Mouse (Mus musculus) neural tube, embryonic 14.5 days (tissue): ENCODE results near the gene Eps15l1. TPM values are rescaled to one million over a fixed set of nuclear protein-coding genes. Genes with fewer than 3 reads are reported as not detected.

ENCODE experiments used
- ATAC-seq: fragments of 200-750 bp; cut with Nextera tagmentation; 2 replicates; pipeline ENCODE4 v1.8.0; 2017; ENCODE audit warnings: low read depth, mild to moderate bottlenecking, moderate TSS enrichment, moderate library complexity
- H3K27ac ChIP-seq: fragments of 300-500 bp; sonication (generic); 2 replicates; pipeline ENCODE4 v1.5.1; 2014; ENCODE audit warnings: low read depth, mild to moderate bottlenecking, control low read depth, low read length, moderate library complexity, mixed read lengths
- H3K27me3 ChIP-seq: fragments of 300-500 bp; sonication (generic); 2 replicates; pipeline ENCODE4 v1.6.1; 2014; ENCODE audit warnings: low read length; ENCODE audit not compliant: control insufficient read depth, insufficient read depth
- H3K36me3 ChIP-seq: fragments of 300-500 bp; sonication (generic); 2 replicates; pipeline ENCODE4 v1.6.1; 2014; ENCODE audit warnings: low read length, mixed read lengths; ENCODE audit not compliant: control insufficient read depth, insufficient read depth
- H3K4me1 ChIP-seq: fragments of 300-500 bp; sonication (generic); 2 replicates; pipeline ENCODE4 v1.6.1; 2014; ENCODE audit warnings: low read length; ENCODE audit not compliant: control insufficient read depth, insufficient read depth
- H3K4me2 ChIP-seq: fragments of 300-500 bp; sonication (generic); 2 replicates; pipeline ENCODE4 v1.6.1; 2014; ENCODE audit warnings: mild to moderate bottlenecking, low read depth, low read length, control low read depth
- H3K4me3 ChIP-seq: fragments of 300-500 bp; sonication (generic); 2 replicates; pipeline ENCODE4 v1.5.1; 2014; ENCODE audit warnings: low read depth, low read length, control low read depth, mixed read lengths
- H3K9ac ChIP-seq: fragments of 300-500 bp; sonication (generic); replicated peaks from 2 replicates; pipeline ENCODE4 v1.6.1; 2014; ENCODE audit warnings: low read depth, mild to moderate bottlenecking, control low read depth, low read length, mixed read lengths
- H3K9me3 ChIP-seq: fragments of 300-500 bp; sonication (generic); 2 replicates; pipeline ENCODE4 v1.6.1; 2016; ENCODE audit warnings: low read length; ENCODE audit not compliant: control insufficient read depth
- WGBS: fragments of 180-500 bp; shearing (Covaris S2); extraction: QIAGEN DNeasy Blood & Tissue Kit; methylation state at CpG from one replicate; pipeline ENCODE4 v1.1.7; 2014; 5-methylcytosine and 5-hydroxymethylcytosine counted together
- polyA plus RNA-seq: library from polyadenylated mRNA; unstranded; fragments of >200 nt; fragmentation: Nextera tagmentation; extraction: Ambion mirVana; gene quantifications from 2 replicates; pipeline ENCODE4 v1.2.1, GENCODE M21; 2014

Eps15l1 gene
- polyA plus RNA-seq, 1 experiment from 2014 or later, result 63.3 TPM

GRCm38 (mm10) chr8:72363457-72363856, 57.8 kb downstream of the Eps15l1 start:
- Histone ChIP-seq H3K27ac (no peak overlapping the region), H3K4me3 (no peak overlapping the region), H3K36me3 (peaks cover 41% of the 10 kb centered on the region), H3K9ac (no peak overlapping the region), H3K4me2 (no peak overlapping the region), H3K27me3 (no peaks in the 10 kb centered on the region), H3K4me1 (no peaks in the 10 kb centered on the region), H3K9me3 (no peaks in the 10 kb centered on the region)
- ATAC-seq, result no peak
- WGBS, result 88% methylated on average over 7 of the region's 7 CpGs

- Histone ChIP-seq H3K4me1 (no peaks in the 10 kb centered on the region), H3K9ac (no peak overlapping the region), H3K36me3 (peaks cover 42% of the 10 kb centered on the region), H3K27ac (no peak overlapping the region), H3K4me3 (no peak overlapping the region), H3K27me3 (no peaks in the 10 kb centered on the region), H3K4me2 (no peak overlapping the region), H3K9me3 (no peaks in the 10 kb centered on the region)
- 97% methylated on average over 4 of the region's 4 CpGs for WGBS
- no peak for ATAC-seq
These were observed 58.5 kb downstream of the Eps15l1 start for GRCm38 (mm10) chr8:72362754-72363153.

DNA sequence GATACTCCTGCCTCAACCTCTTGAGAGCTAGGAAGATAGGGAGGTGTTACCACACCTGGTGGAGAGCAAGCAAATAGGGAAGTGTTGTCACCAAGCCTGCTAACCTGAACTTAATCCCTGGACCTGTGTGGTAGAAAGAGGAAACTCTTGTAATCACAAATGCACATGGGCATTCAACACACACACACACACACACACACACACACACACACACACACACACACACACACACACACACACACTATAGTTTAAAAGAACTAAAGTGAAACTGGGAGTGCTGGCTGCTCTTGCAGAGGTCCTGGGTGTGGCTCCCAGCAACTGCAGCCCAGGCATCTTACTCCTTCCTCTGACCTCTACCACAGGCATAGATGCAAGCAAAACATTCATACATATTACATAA, 61.1 kb downstream of the Eps15l1 start:
- Histone ChIP-seq H3K27ac (no peak overlapping the region), H3K4me3 (no peak overlapping the region), H3K4me2 (no peak overlapping the region), H3K36me3 (peaks cover 42% of the 10 kb centered on the region), H3K27me3 (no peaks in the 10 kb centered on the region), H3K9ac (no peak overlapping the region), H3K9me3 (no peaks in the 10 kb centered on the region), H3K4me1 (no peaks in the 10 kb centered on the region)
- ATAC-seq, result no peak

DNA sequence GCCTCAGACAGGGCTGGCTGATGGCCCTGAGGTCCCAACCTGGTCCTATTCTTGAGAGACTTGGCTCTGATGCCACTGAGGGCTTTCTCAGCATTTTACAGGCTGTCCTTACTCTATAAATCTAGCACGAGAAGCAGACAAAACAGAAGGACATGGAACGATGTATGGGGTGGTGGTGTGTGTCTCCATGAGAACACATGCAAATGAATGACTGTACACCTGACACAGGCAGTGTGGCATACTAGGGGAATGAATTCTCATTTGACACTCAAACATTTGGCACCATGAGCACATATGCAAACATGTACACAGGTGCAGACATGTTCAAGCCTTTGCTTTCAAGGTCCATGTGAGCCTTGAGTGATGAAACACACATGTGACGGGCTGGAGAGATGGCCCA, 64.7 kb downstream of the Eps15l1 start:
- Histone ChIP-seq H3K4me2 (no peak overlapping the region), H3K9me3 (no peaks in the 10 kb centered on the region), H3K36me3 (peaks cover 51% of the 10 kb centered on the region), H3K9ac (no peak overlapping the region), H3K4me1 (no peaks in the 10 kb centered on the region), H3K27ac (no peak overlapping the region), H3K27me3 (no peaks in the 10 kb centered on the region), H3K4me3 (no peak overlapping the region)
- WGBS, result 94% methylated on average over 3 of the region's 3 CpGs
- no peak for ATAC-seq

GRCm38 (mm10) chr8:72354272-72354671, 67.0 kb downstream of the Eps15l1 start:
- WGBS, result 82% methylated on average over 11 of the region's 11 CpGs
- H3K27me3 ChIP-seq, result no peaks in the 10 kb centered on the region
- no peak overlapping the region for H3K9ac ChIP-seq
- ATAC-seq, result no peak
- H3K4me3 ChIP-seq, result no peak overlapping the region
- H3K4me2 ChIP-seq, result no peak overlapping the region
- H3K36me3 ChIP-seq, result peaks cover 52% of the 10 kb centered on the region
- H3K4me1 ChIP-seq, result no peaks in the 10 kb centered on the region
- no peaks in the 10 kb centered on the region for H3K9me3 ChIP-seq
- no peak overlapping the region for H3K27ac ChIP-seq

DNA sequence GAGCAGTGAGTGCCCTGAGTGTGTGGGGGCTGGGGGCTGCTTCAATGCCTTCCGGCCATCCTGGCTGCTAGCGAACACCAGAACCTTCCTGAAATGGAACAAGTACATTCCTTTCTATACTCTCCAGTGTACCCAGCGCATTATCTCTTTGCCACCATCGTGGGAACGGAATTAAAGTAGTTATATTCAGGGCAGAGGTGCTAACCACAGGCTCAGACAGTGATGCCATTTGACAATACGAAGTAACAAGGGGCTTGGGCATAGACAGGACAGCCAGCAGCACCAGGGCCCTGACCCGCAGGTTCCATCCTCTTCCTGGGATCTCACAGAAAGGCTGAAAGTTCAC, 67.6 kb downstream of the Eps15l1 start:
- Histone ChIP-seq H3K4me2 (no peak overlapping the region), H3K9ac (no peak overlapping the region), H3K9me3 (no peaks in the 10 kb centered on the region), H3K27ac (no peak overlapping the region), H3K4me3 (no peak overlapping the region), H3K4me1 (no peaks in the 10 kb centered on the region), H3K27me3 (no peaks in the 10 kb centered on the region), H3K36me3 (peaks cover 51% of the 10 kb centered on the region)
- 92% methylated on average over 7 of the region's 7 CpGs for WGBS
- no peak for ATAC-seq

DNA sequence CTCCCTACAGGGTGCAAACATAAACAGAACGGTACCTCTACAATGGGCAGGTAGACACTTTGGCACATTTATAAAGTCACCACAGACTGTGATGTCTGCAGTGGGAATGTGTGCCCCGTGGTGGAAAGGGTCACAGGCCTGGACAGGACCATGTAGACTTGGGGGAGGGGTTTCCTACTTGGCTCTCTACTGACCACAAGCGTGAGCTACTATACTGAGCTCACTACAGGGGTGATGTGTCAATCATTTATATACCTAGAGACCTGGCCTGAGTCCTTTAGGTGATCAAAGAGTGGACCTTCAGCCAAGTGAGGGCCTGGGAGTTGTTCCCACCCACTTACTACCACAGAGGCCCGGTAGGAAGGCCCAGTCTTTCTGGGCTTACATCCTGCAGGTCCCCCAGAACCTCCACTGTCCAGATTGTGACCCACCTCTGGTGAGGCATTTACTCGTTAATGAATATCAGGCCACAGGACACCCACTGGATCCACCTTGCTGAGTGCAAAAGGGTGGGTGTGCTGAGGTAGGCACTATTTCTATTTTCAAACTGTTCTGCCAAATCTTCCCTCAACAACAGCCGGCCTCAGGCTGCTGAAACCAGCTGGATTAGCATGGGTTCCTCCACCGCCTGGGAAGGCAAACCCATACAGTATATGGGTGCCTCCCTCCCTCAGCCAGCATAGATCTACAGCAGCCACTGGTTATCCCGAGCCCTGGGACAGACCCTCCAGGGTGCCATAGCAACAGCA, 68.1 kb downstream of the Eps15l1 start:
- H3K4me3 ChIP-seq, result no peak overlapping the region
- 84% methylated on average over 8 of the region's 8 CpGs for WGBS
- H3K27me3 ChIP-seq, result no peaks in the 10 kb centered on the region
- no peak for ATAC-seq
- H3K9me3 ChIP-seq, result no peaks in the 10 kb centered on the region
- H3K4me1 ChIP-seq, result no peaks in the 10 kb centered on the region
- H3K4me2 ChIP-seq, result no peak overlapping the region
- no peak overlapping the region for H3K27ac ChIP-seq
- H3K36me3 ChIP-seq, result peaks cover 48% of the 10 kb centered on the region
- H3K9ac ChIP-seq, result no peak overlapping the region

- Histone ChIP-seq H3K27me3 (no peaks in the 10 kb centered on the region), H3K4me3 (no peak overlapping the region), H3K4me1 (no peaks in the 10 kb centered on the region), H3K9me3 (no peaks in the 10 kb centered on the region), H3K27ac (no peak overlapping the region), H3K4me2 (no peak overlapping the region), H3K36me3 (peaks cover 44% of the 10 kb centered on the region), H3K9ac (no peak overlapping the region)
- ATAC-seq, result no peak
- WGBS, result 89% methylated on average over 7 of the region's 7 CpGs
These were observed 69.8 kb downstream of the Eps15l1 start for GRCm38 (mm10) chr8:72351405-72352005.

DNA sequence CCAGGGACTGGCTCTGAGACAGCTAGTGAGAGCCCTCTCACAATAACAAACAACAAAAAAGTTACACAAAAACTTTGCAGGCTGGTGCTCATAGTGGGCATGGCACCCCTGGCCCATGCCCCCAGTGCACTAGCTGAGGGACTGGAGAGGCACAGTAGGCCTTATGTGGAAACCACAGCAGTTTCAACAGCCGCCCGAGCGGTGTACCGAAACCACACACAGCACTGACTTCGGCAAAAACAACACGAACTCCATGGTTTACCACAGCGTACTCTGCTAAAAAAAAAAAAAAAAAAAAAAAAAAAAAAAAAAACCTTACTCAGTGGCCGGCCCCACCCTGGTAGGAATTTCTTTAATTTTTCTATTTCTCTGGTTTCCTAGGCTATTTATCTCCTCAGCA, 70.5 kb downstream of the Eps15l1 start:
- WGBS, result 94% methylated on average over 8 of the region's 8 CpGs
- H3K4me1 ChIP-seq, result no peaks in the 10 kb centered on the region
- no peak overlapping the region for H3K9ac ChIP-seq
- no peak overlapping the region for H3K4me3 ChIP-seq
- no peak for ATAC-seq
- H3K27me3 ChIP-seq, result no peaks in the 10 kb centered on the region
- H3K27ac ChIP-seq, result no peak overlapping the region
- no peaks in the 10 kb centered on the region for H3K9me3 ChIP-seq
- peaks cover 36% of the 10 kb centered on the region for H3K36me3 ChIP-seq
- H3K4me2 ChIP-seq, result no peak overlapping the region
